Mouse (Mus musculus): ENCODE measurements at regions not wholly inside any gene's neighbourhood (a gene's known extent, or its start where the extent isn't known, plus 50 kb on each side); places are given as distances from the start of the nearest gene placed in this dataset.

GRCm38 (mm10) chr9:87452571-87452970 is 197.2 kb upstream of the Cep162 start:
- DNase-seq (ENCODE audit: low read depth), result no peak

- DNase-seq (ENCODE audit: low read depth), result no peak
Observed at GRCm38 (mm10) chr9:87443467-87444235, 188.3 kb upstream of the Cep162 start.

GRCm38 (mm10) chr9:87432072-87432471 is 176.7 kb upstream of the Cep162 start:
- DNase-seq (ENCODE audit: low read depth), result no peak

- DNase-seq (ENCODE audit: low read depth), result no peak
Observed at GRCm38 (mm10) chr9:87431523-87431922, 176.2 kb upstream of the Cep162 start.

GRCm38 (mm10) chr9:87425201-87425600 is 169.9 kb upstream of the Cep162 start:
- peak; percentile 17 for DNase-seq (ENCODE audit: low read depth)

GRCm38 (mm10) chr9:87421175-87421574 is 165.8 kb upstream of the Cep162 start:
- DNase-seq (ENCODE audit: low read depth), result no peak

GRCm38 (mm10) chr9:87419376-87419775 is 164.0 kb upstream of the Cep162 start:
- DNase-seq (ENCODE audit: low read depth), result no peak

GRCm38 (mm10) chr9:87412894-87413293 is 157.6 kb upstream of the Cep162 start:
- DNase-seq (ENCODE audit: low read depth), result no peak

GRCm38 (mm10) chr9:87411044-87411443 is 155.7 kb upstream of the Cep162 start:
- no peak for DNase-seq (ENCODE audit: low read depth)

GRCm38 (mm10) chr9:87409736-87410135 is 154.4 kb upstream of the Cep162 start:
- no peak for DNase-seq (ENCODE audit: low read depth)

GRCm38 (mm10) chr9:87408805-87409204 is 153.5 kb upstream of the Cep162 start:
- DNase-seq (ENCODE audit: low read depth), result no peak

GRCm38 (mm10) chr9:87406476-87406875 is 151.1 kb upstream of the Cep162 start:
- no peak for DNase-seq (ENCODE audit: low read depth)

GRCm38 (mm10) chr9:87405115-87405720 is 149.9 kb upstream of the Cep162 start:
- no peak for DNase-seq (ENCODE audit: low read depth)

- DNase-seq (ENCODE audit: low read depth), result no peak
Observed at GRCm38 (mm10) chr9:87402010-87402409, 146.7 kb upstream of the Cep162 start.

- no peak for DNase-seq (ENCODE audit: low read depth)
Observed at GRCm38 (mm10) chr9:87387516-87387915, 132.2 kb upstream of the Cep162 start.

- no peak for DNase-seq (ENCODE audit: low read depth)
Observed at GRCm38 (mm10) chr9:87383513-87383912, 128.2 kb upstream of the Cep162 start.

GRCm38 (mm10) chr9:87377921-87378320 is 122.6 kb upstream of the Cep162 start:
- no peak for DNase-seq (ENCODE audit: low read depth)

GRCm38 (mm10) chr9:87376731-87377310 is 121.5 kb upstream of the Cep162 start:
- DNase-seq (ENCODE audit: low read depth), result no peak

- DNase-seq (ENCODE audit: low read depth), result no peak
Observed at GRCm38 (mm10) chr9:87372251-87372905, 117.0 kb upstream of the Cep162 start.

- DNase-seq (ENCODE audit: low read depth), result no peak
Observed at GRCm38 (mm10) chr9:87369059-87369458, 113.7 kb upstream of the Cep162 start.

- no peak for DNase-seq (ENCODE audit: low read depth)
Observed at GRCm38 (mm10) chr9:87347008-87347407, 91.7 kb upstream of the Cep162 start.

- DNase-seq (ENCODE audit: low read depth), result no peak
Observed at GRCm38 (mm10) chr9:87346278-87346882, 91.0 kb upstream of the Cep162 start.
